Mouse (Mus musculus): ENCODE data around the gene Slc18b1.

- TF ChIP-seq POLR2A (IDR thresholded peaks at IDR 0.05; ENCODE audit: borderline replicate concordance, insufficient read depth, low read length) (no peak), CTCF (IDR thresholded peaks at IDR 0.05; ENCODE audit: borderline replicate concordance, insufficient read depth, low read depth, low read length) (no peak)
These were observed 43.7 kb downstream of the Slc18b1 start for GRCm38 (mm10) chr10:23840496-23840895.

Measured in cerebellum, adult 2 months (tissue).